Mouse (Mus musculus): Measurements from ENCODE around the gene Tfrc.

Tfrc gene

DNA sequence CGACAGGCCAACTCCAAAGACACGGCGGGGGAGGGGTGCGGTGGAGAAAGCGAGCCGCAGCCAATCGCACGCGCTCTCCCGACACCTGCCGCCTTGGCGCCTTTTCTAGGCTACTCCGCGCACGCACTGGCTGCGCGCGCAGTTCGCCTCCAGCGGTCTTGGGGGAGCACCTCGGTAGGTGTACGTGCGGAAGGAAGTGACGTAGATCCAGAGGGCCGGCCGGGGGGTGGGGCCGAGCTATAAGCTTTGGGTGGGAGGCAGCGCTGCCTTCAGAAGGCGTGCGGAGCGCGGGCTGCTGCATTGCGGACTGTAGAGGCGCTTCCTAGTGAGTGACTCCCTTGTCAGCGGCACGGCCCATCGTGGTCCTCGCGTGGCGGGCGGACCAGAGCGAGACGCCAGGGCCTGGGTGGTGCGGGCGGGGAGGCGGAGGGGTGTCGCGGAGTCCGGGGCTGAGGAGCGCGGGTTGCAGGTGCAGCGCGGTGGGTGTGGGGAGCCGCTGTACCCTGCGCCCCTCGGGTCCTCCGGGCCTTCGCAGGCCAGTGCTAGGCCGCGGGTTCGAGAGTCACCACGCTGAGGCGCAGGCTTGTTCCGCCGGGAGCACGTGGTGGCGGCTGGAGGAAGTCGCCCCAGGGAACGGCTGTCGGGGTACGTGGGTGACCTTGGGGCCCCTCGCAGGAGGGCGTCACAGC lies at the start of gene Tfrc:
Tfrc (plus strand) TSS at position 209 of the 689 bp plus-strand sequence.
- DNase-seq (ENCODE audit: low read depth, low spot score) = peak; percentile 96

DNA sequence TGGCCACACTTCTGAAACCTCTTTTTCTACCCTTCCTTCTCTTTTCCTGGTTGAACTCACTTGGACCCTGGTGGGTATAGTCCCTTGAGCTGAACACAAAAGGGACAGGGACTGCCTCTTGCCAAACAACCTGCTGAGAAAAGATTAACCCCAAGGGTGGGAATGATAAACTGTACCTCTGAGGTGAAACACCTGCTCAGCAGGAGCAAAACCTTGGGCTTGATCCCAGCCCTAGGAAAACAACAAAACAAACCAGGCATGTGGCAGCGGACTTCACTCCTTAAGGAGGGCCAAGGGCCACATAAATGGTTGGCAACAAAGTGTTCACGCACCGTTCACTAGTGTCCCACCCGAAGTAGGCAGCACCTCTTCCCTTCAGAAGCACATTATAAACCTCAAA lies 49.2 kb upstream of the Tfrc start:
- DNase-seq (ENCODE audit: low read depth, low spot score) = no peak

DNA sequence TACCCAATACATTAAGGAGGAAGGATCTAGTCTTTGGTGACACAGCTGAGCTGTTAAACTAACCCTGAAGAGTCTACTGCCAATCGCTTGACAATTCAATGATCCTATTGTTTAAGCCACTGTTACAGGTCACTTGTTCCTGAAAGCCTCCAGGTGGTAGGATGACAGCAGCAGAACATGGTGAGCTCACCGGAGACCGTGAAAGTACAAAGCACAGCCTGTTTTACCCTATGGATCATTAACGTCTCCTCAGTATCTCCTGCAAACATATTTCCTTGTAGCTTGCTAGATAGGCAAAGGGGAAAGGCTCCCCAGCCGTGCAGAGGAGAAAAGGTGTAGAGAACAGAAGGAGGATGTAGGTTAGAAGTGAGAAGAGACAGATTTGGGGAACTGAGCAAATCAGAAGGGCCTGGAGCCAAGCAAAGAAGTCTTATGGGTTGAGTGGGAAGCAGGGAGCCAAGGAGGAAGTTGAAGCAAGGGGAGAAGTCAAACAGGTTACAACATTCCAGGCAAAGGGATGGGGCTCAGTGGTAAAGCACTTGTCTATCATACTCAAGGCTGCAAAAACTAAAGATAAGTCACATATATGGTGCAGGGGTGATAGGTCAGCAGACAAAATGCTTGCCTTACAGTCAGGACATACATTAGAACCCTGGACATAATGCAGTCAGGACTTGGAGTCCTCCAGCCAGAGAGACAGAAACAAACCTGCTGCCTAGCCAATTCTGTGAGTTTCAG lies 45.5 kb upstream of the Tfrc start:
- no peak for DNase-seq (ENCODE audit: low read depth, low spot score)

DNA sequence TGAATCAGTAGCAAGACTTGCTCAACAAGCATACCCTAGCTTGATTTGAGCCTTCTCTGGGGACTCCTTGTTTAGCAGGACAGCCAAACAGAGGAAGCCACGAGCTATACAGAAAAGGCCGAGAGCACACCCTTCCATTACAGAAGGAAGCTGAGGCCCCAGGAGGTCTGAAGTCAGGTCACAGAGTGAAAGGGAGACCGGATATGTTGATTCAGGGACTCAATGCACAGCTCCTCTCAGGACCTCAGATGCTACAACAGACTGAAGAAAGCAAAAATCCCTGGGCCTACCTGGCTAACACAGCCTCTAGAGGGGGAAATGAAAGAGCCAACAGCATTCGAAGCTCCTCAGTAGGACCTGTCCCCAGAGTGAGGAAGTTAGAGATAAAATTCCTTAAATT lies 41.4 kb upstream of the Tfrc start:
- DNase-seq (ENCODE audit: low read depth, low spot score) = no peak

DNA sequence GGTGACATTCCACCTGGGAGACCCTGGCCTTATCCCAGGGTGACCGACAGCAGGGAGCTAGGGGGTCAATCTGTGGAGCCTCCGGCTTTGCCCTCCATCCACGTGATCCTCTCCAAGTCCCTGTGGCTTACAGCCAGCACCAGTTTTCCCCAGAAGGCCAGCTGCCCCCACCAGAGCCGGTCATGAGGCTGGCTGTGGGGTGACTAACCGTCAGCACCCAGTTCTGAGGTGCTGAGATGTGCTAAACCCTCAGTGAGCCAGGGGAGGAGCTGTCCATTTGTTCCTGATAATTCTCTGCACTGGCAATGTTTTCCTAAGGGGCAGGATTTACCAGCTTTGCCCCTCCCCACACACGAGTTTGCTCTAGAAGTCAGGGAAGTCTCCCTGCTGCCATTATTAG lies 40.3 kb upstream of the Tfrc start:
- no peak for DNase-seq (ENCODE audit: low read depth, low spot score)

DNA sequence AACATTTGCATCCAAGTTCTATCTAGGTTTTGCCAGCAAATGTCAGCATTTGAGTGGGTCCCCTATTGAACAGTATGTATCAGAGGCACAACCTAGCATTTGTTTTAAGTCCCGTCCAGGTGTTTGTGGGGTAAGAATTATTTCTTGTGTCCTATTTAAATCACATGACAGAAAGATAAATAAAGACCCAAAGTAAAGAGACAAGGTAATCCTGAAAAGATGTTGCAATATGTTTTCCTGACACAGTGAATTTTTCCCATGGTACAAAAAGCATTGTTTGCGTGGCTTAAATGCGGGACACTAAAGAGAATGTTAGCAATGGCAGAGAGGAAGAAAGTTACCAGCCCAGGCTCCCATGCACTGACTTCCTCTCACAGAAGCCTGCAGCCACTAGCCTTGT lies 38.7 kb upstream of the Tfrc start:
- no peak for DNase-seq (ENCODE audit: low read depth, low spot score)

DNA sequence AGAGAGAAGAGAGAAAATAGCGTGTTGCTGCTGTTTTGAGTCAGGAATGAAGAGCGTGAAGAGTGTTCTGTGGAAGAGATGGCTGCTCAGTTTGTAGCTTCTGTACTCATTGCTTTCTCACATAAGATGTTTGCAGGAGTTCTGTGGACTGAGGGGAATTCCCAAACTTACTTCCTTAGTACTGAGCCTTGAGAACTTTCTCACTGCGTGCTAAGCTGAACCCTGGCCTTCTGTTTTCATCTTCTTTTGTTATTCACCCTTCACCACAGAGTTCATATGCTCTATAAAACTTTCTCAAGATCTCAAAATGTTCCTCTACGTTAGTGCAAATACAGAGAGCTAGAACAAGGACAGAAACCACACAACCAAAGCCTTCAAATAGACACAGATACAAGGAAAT lies 36.2 kb upstream of the Tfrc start:
- no peak for DNase-seq (ENCODE audit: low read depth, low spot score)

DNA sequence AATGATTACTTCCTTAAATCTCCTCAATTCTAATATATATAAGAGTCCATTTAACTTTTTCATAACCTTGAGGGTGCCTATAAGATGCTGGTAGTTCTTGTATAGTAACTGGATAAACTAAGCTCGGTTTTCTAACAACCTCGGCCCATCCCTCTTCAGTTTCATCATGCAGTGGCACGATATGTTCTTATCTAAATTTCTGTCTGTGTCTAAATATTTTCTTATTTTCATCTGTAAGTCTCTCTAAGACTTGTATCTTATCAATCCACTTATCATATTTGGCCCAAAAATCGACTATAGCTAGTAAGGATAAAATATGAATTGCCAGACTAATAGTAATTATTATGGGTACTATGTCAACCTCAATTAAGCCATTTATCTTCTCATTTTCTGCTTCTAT lies 22.2 kb upstream of the Tfrc start:
- no peak for DNase-seq (ENCODE audit: low read depth, low spot score)

DNA sequence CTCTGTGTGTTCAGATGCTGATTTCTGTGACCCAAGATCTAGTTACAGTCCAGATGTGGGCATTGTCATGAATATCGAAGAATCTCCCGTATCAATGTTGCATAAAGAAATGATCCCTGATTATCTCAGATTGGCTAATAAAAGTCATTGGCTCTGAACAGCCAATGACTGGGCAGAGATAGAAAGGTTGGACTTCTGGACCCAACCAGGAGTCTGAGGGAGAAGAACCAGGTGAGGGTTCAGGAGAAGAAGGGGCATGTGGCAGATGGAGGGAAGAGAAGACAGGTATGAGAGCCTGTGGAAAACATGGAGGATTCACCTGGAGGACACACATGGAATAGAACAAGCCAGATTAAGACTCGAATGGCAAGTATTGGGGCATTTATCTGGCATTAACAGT lies 20.2 kb upstream of the Tfrc start:
- no peak for DNase-seq (ENCODE audit: low read depth, low spot score)

DNA sequence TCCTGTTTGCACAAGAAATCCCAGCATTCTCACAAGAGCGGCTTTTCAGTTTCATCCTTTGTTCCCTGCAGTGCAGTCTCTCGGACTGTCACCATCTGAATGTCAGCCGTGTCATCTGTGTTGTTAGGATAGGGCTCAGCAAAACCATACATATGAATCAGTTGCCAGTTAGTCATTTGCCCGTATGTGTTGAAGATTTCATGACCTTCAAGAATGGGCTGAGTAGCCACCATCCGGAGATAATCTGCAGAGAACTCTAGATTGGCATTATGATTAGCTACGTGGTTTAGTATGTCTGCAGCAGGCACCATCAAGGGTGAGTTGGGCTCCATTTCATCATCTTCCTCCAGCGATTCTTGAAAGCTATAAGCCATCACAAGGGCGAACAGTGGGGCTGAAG lies 17.2 kb upstream of the Tfrc start:
- DNase-seq (ENCODE audit: low read depth, low spot score) = no peak

DNA sequence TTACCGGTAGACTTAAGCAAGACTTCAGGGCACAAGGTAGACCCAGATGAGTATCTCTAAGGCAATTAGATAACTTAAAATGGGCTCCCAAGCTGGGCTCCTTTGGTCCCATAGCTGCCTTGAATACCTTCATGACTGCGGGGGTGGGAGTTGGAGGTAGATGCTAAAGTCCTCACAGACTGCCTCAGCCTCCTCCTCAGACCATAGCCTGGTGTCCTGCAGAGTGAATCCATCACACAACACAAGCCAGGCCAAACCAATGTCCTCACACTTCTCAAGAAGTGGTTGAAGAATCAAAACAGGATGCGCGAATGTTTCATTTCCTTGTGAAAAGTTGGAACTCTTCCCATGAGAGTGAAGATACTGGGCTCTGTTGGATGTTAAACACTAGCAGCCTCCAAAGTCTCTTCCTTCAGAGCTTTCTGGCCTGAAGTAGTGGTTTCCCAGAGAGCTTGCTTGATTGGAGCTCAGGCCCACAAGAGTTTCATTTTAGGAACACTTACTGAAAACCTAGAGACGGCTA lies 15.4 kb upstream of the Tfrc start:
- no peak for DNase-seq (ENCODE audit: low read depth, low spot score)

DNA sequence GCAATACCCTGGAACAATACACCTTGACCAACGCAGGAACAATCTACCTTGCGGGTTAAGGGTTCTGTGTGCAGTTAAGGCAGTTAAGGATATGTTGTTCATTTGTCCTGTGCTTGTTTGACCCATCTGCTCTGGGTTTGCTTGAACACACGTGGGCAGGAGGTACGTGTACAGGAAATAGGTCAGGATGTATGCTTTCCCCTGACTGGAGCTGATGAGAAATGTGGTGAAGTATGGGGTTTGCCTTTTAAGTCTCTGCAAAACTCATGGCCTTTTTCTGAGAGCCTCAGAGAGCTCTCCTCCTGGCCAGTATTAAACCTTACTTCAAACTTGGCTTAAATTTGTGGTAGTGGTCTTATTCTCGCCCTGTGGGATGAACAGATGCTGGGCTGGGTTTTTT lies 14.8 kb upstream of the Tfrc start:
- DNase-seq (ENCODE audit: low read depth, low spot score) = no peak

DNA sequence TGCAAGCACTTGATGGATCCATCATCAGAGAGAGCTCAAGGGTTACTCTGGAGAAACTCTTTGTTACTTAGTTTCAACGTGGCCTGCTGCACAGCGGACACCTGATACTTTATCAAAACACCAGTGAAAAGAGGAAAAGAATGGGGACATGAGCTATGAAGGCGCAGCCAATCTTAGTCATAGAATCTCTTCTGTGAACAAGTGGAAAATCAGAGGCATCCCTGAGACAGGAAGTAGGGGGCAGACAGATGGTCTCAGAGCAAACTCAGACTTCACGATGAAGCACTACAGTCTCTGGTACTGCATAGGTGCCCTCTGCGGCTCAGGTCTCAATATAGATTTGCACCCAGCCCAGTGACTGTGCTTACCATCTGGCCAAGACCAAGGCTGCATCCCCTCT lies 14.0 kb upstream of the Tfrc start:
- no peak for DNase-seq (ENCODE audit: low read depth, low spot score)

DNA sequence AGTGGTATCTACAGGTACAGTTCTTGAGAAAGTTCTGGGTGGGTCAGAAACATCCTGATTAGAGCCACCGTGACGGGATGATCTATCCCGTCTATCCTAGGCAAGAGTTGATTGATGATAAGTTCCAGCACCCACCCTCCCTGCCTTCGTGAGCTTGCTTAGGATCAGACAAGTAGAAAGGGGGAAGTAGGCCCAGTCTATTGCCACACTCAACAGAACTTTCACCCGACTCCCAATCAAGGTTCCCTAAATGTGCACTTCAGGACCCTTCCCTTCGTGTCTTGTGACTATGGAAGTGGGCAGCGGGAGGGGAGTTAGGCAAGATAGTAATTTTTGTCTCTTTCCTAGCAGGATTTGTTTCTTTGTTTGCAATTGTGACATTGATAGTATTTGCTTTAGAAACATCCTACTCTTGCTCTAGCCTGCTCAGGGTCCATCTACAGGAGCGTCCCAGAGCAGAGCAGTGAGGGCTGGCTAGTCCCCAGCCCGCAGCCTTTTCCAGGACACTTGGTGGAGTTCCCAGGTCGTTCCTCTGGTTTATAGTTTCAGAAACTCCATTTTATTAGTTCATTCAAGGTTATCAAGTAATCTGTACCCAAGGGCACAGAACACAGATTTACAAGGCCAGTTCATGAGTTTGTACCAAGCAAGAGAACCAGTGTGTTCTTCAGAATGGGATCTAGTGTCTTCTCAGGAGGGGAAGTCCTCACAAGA lies 13.4 kb upstream of the Tfrc start:
- DNase-seq (ENCODE audit: low read depth, low spot score) = no peak

DNA sequence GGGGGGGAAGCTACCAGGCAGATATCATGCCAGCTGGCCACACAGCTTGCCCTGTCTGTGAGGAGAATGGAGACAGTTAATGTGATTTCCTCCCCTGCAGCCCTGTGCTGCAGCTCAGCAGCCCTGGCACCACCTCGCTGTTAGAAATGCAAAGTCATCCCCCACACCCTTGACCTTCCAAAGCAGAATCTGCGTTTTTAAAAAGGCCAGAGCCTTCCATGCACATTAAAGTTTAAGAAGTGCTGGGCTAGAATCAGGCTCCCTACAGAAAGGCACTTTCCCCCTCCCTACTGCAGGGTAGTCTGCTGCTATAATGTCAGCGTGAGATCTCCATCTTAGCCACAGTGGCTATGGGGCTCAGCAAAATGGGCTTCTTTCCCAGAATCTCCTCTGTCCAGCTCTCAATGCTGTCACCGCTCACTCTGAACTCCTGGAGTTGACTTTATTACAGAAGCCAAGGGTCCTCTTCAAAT lies 10.8 kb upstream of the Tfrc start:
- no peak for DNase-seq (ENCODE audit: low read depth, low spot score)

DNA sequence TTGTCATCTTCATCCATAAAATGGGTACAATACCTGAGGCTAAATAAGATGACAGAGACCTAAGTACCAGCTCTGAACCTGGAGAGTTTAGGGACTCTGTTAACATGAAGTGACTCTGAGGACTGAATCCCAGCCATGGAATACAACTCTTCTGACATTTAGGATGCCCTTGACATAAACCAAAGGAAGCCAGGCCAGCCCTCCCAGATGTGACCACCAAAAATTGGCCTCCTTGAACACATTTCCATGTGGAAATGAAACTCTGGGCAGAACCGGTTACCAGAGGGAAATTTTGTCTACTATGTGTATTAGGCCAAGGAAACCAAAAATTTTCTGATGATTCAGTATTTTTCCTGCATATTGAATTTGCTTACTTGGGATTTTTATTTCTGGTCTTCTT lies 9.6 kb upstream of the Tfrc start:
- no peak for DNase-seq (ENCODE audit: low read depth, low spot score)

DNA sequence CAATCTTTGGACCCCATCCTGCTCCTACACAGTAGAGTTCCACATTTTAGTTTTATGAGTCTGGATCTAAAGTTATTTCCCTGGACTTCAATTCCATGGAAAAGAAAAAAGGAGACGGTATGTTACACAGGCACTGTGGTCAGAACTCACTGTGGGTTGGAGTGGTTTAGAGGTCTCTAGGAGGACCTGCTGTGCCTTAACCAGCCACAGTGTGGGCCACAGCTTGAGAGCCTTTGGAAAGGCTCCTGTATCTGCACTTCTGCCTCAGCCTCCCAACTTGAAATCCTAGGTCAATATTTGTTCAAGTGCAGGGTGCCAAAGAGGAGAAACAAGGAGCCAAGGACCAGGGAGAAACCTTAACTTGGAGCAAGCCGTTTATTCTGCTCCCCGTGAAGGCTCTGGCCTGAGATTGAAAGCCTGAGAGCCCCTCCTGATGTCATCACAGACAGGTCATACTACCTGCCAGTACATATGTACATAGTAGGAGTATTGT lies 6.5 kb upstream of the Tfrc start:
- no peak for DNase-seq (ENCODE audit: low read depth, low spot score)

DNA sequence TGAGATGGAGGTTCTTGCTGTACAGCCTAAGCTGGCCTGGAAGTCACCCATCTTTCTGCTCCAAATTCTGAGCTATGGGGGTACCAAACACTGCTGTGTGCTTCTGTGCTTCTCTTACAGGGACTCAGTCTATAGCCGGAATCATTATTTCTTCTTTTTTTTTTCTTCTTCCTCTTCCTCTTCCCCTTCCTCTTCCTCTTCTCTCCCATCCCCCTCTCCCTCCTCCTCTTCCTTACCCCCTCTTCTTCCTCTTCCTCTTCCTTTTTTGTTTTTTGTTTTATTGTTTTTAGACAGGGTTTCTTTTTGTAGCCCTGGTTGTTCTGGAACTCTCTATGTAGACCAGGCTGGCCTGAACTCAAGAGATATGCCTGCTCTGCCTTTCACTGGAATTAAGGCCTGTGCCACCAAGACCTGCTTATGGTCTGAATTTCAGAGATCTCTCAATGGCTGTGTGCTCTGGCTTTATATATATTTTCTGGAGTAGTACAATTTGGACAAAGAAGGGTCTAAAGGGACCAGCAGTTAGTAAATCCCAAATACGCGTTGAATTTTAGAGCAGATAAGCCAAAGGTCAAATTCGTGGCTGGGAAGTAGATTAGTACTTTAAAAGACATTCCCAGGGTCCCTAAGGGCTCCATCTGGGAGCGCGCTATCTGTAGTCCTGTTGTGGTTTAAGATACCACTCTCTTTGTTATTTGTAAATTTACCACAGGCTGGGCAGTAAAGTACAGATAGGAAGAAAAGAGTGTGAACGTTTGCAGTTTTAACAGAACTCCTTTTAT lies 967 bp upstream of the Tfrc start:
- DNase-seq (ENCODE audit: low read depth, low spot score) = no peak

DNA sequence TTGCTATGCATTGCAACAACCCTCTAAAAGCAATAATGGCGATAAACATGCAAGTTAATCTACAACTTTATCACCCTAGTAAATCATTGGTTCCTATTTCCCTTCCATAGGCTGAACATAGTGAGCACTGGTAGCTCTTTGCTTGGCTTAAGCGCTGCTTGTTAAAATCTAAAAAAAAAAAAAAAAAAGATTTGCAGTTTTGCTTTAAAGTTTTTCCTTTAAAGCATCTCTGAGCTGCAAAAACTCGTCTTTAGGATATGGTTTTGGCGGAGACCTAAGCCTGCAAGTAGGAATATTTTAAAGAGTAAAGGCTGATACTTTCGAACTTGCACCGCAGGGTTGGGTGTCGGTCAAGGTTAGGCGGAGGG lies 392 bp upstream of the Tfrc start:
- no peak for DNase-seq (ENCODE audit: low read depth, low spot score)

DNA sequence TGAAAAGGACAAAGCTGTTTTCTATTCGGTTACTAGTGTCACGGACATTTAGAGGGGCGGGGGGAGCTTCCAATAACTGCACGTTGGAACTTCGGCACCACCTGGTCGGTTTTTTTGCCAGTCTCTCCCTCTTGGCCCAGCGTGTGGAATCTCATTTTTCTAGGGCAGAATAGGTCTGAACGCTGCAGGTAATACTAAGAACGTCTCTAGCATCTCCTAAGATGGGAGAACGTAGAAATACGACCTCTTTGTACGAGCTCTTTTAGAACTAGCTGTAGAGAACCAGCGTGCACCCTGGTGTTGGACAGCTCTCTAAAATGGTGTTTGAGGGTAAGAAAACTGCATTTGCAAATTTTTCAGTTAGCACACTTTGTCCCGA lies 670 bp downstream of the Tfrc start:
- no peak for DNase-seq (ENCODE audit: low read depth, low spot score)

DNA sequence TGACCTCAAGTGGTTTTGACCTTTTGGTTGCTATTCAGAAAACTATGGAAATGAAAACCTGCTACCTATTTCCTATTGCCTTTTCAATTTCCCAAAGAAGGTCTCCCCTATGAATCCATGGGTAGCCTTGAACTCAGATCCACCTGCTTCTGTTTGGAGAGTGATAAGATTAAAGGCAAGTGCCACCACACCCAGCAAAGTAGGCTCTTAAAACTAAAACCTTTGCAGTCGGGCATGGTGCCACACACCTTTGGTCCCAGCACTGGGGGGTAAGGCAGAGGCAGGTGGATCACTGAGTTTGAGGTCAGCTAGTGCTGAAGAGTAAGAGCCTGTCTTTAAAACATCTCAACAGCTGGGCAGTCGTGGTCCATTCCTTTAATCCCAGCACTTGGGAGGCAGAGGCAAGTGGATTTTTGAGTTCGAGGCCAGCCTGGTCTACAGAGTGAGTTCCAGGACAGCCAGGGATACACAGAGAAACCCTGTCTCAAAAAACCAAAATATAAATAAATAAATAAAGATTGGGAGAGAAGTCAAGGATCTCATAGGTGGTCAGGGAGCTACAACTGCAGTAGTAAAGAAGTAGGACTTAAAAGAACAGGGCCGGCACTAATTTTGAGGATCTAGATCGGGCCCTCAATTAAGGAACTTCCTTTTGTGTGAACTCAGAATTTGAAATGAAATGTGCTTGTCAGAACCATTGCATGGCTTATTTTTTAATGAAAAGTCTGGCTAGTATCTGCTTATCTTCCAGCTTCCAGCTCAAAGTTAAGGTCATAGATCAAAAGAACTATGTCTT lies 1.9 kb downstream of the Tfrc start:
- DNase-seq (ENCODE audit: low read depth, low spot score) = no peak

Data from retina, adult 2 months (tissue).